8 mouse cellular contexts compared by ENCODE assay signal in the genomic region with DNA sequence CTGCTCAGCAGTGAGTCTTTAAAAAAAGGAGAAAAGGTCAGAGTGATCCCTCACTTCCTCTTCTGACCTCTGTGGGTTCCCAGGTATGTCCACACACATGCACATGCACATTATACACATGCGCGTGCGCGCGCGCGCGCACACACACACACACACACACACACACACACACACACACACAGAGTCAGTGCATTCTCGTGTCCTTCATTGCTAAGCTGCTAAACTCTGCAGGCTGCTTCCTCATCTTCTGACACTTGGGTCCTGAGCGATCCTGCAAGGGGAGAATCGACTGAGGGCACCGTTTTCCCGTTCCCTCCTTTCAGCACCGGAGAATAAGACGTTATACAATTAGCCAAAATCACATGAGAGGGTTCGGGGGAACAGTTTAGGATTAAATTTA. TPM values are rescaled to one million over a fixed set of nuclear protein-coding genes. Genes with fewer than 3 reads are reported as not detected.
DNase-seq lines count a peak whose midpoint lies in the region; ATAC-seq and TF ChIP-seq lines count a peak whose summit lies in the region.

No protein-coding gene starts in this region.

- peak overlapping the region; percentile 90 for H3K27ac ChIP-seq in lung, embryonic 14.5 days (ENCODE audit: low read depth)
- H3K27ac ChIP-seq in hindbrain, embryonic 13.5 days: peak overlapping the region; percentile 90
- peak overlapping the region; percentile 76 for H3K27ac ChIP-seq in spleen, adult 2 months (ENCODE audit: insufficient read depth, low read length)

- peak overlapping the region; percentile 42 for H3K4me3 ChIP-seq in lung, embryonic 14.5 days (ENCODE audit: low read depth, low read length)
- H3K4me3 ChIP-seq in hindbrain, embryonic 13.5 days: peak overlapping the region; percentile 39
- peak overlapping the region; percentile 38; the same call in 1 of the 2 replicates for H3K4me3 ChIP-seq in spleen, adult 2 months (ENCODE audit: extremely low read depth, insufficient read depth, insufficient read length)

- no peak for TF ChIP-seq POLR2A in spleen, adult 2 months (IDR thresholded peaks at IDR 0.05; ENCODE audit: low read depth, low read length)

- H3K4me1 ChIP-seq in lung, embryonic 14.5 days (ENCODE audit: insufficient read depth): 0 out of 2 replicates have a peak, but pooled peaks cover 3% of the 10 kb centered on the region
- H3K4me1 ChIP-seq in hindbrain, embryonic 13.5 days (replicated peaks): peaks cover 20% of the 10 kb centered on the region
- peaks cover 3% of the 10 kb centered on the region; the same call in 1 of the 2 replicates for H3K4me1 ChIP-seq in spleen, adult 2 months (ENCODE audit: control insufficient read depth, insufficient read depth, insufficient read length)

- WGBS in lung, embryonic 14.5 days: 17% methylated on average over 16 of the region's 16 CpGs
- WGBS in hindbrain, embryonic 13.5 days: 11% methylated on average over 16 of the region's 16 CpGs
- 5% methylated on average over 16 of the region's 16 CpGs for WGBS in spleen, adult 2 months

- no peak for ATAC-seq in lung, embryonic 14.5 days (ENCODE audit: insufficient read depth)
- ATAC-seq in hindbrain, embryonic 13.5 days (ENCODE audit: low FRiP score): no peak

- peak overlapping the region; percentile 86 for H3K4me2 ChIP-seq in lung, embryonic 14.5 days
- H3K4me2 ChIP-seq in hindbrain, embryonic 13.5 days: peak overlapping the region; percentile 67

- no peaks in the 10 kb centered on the region for H3K27me3 ChIP-seq in lung, embryonic 14.5 days (ENCODE audit: insufficient read depth, low read length)
- H3K27me3 ChIP-seq in hindbrain, embryonic 13.5 days: no peaks in the 10 kb centered on the region
- no peaks in the 10 kb centered on the region for H3K27me3 ChIP-seq in spleen, adult 2 months (ENCODE audit: control insufficient read depth, insufficient read depth, low read length)

- no peak for TF ChIP-seq CTCF in lung, embryonic 14.5 days (IDR thresholded peaks at IDR 0.05; ENCODE audit: low read depth)
- no peak for TF ChIP-seq CTCF in spleen, adult 2 months (IDR thresholded peaks at IDR 0.05; ENCODE audit: extremely low read depth, insufficient read depth, insufficient read length, insufficient replicate concordance)

- no peaks in the 10 kb centered on the region for H3K36me3 ChIP-seq in lung, embryonic 14.5 days (ENCODE audit: insufficient read depth)
- no peaks in the 10 kb centered on the region for H3K36me3 ChIP-seq in hindbrain, embryonic 13.5 days
- H3K36me3 ChIP-seq in spleen, adult 2 months (ENCODE audit: control insufficient read depth, insufficient read depth, low read length): no peaks in the 10 kb centered on the region

- H3K9ac ChIP-seq in lung, embryonic 14.5 days: peak overlapping the region; percentile 38; the same call in 1 of the 2 replicates
- peak overlapping the region; percentile 65 for H3K9ac ChIP-seq in hindbrain, embryonic 13.5 days

- DNase-seq in lung, embryonic 14.5 days: peak; percentile 15
- no peak for DNase-seq in lung, postnatal 10 days
- peak; percentile 23 for DNase-seq in embryo, embryonic 10 days (ENCODE audit: low spot score)
- peak; percentile 45 to 47 for DNase-seq in lung, postnatal 4 days
- peak in 1 of 2 experiments; percentile 16 for DNase-seq in spleen, adult 2 months (ENCODE audit: low read depth in 1 of 2, low spot score in 2 of 2)
- DNase-seq in ovary, postnatal 36 days (ENCODE audit: low spot score): no peak
- DNase-seq in right cerebral cortex, postnatal 36 days (ENCODE audit: low spot score in 2 of 2): no peak

- H3K9me3 ChIP-seq in lung, embryonic 14.5 days (ENCODE audit: low read depth, low read length): no peaks in the 10 kb centered on the region
- H3K9me3 ChIP-seq in hindbrain, embryonic 13.5 days: no peaks in the 10 kb centered on the region

RNA-seq across cellular contexts. Expression of a gene that starts 20.3 kb away (rescaled TPM):
- 15.4 and 15.9 TPM in 2 replicates for polyA plus RNA-seq in lung, embryonic 14.5 days (2014; fragmentation: Nextera tagmentation; extraction: Ambion mirVana)
- 19.2 and 19.7 TPM in 2 replicates for polyA plus RNA-seq in hindbrain, embryonic 13.5 days (2015; fragmentation: Nextera tagmentation; extraction: Ambion mirVana)
- polyA plus RNA-seq in spleen, adult 2 months (2012; rRNA removed): 28.2 and 34.1 TPM in 2 replicates

RNA-seq across cellular contexts. Expression of a gene that starts 47.2 kb away (rescaled TPM):
- 83.6 and 89.2 TPM in 2 replicates for polyA plus RNA-seq in lung, embryonic 14.5 days (2014; fragmentation: Nextera tagmentation; extraction: Ambion mirVana)
- polyA plus RNA-seq in hindbrain, embryonic 13.5 days (2015; fragmentation: Nextera tagmentation; extraction: Ambion mirVana): 41.0 and 43.3 TPM in 2 replicates
- 8.4 and 10.1 TPM in 2 replicates for polyA plus RNA-seq in spleen, adult 2 months (2012; rRNA removed)

RNA-seq across cellular contexts. Expression of a gene that starts 59.8 kb away (rescaled TPM):
- 0.38 and 0.50 TPM in 2 replicates for polyA plus RNA-seq in lung, embryonic 14.5 days (2014; fragmentation: Nextera tagmentation; extraction: Ambion mirVana)
- 0.25 and 0.43 TPM in 2 replicates for polyA plus RNA-seq in hindbrain, embryonic 13.5 days (2015; fragmentation: Nextera tagmentation; extraction: Ambion mirVana)
- polyA plus RNA-seq in spleen, adult 2 months (2012; rRNA removed): 0.56 and 0.86 TPM in 2 replicates

Comparison
In these comparisons a context has a peak if more than half of its experiments do, and no peak if none do; other contexts are left out.
1. DNase-seq: peak in lung, embryonic 14.5 days (single experiment), embryo, embryonic 10 days (single experiment) and lung, postnatal 4 days (2 of 2); none in lung, postnatal 10 days (single experiment), ovary, postnatal 36 days (single experiment) and right cerebral cortex, postnatal 36 days (0 of 2).
2. Peak in every context shown above with its lines, with median percentiles within 50 percentile points of each other: H3K27ac ChIP-seq and H3K4me3 ChIP-seq.